Mouse (Mus musculus): ENCODE data around the gene Sh3bp1.

DNA sequence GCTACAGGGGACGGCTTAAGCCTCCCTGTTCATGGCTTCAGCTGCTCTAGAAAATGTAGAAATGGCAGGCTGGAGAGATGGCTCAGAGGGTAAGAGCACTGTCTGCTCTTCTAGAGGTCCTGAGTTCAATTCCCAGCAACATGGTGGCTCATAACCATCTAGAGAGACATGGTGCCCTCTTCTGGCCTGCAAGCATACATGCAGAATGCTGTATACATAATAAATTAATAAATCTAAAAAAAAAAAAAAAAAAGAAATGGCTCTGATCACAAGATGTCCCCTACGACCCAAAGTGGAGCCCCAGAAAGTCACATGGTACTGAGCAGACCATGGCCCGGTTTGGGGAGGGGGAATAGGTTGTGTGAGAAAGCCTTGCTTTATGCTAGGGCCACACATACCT lies 56.1 kb downstream of the Sh3bp1 start:
- TF ChIP-seq CTCF (IDR thresholded peaks at IDR 0.05; ENCODE audit: low read depth) (no peak), EP300 (IDR thresholded peaks at IDR 0.05; ENCODE audit: low read depth) (no peak)

Data from heart, postnatal 0 days (tissue).